Mouse (Mus musculus) liver, adult 2 months (tissue): ENCODE results near the gene Itsn1. TPM values are rescaled to one million over a fixed set of nuclear protein-coding genes. Genes with fewer than 3 reads are reported as not detected.

Experiments
- DNase-seq: peaks from one replicate; pipeline ENCODE4 v3.0.0-alpha.2; 2011; ENCODE audit warnings: low read depth, low spot score; ENCODE audit errors: extremely low read depth
- H3K27ac ChIP-seq: fragments of 200-500 bp; replicated peaks from 2 replicates; pipeline ENCODE4 v1.5.1; 2012; ENCODE audit warnings: low read depth, mild to moderate bottlenecking, control low read depth, inconsistent platforms, low read length; ENCODE audit not compliant: insufficient read depth
- H3K27me3 ChIP-seq: fragments of 200-500 bp; 2 replicates; pipeline ENCODE4 v1.6.1; 2012; ENCODE audit warnings: mild to moderate bottlenecking, moderate library complexity, low read length, inconsistent platforms; ENCODE audit not compliant: control insufficient read depth, insufficient read depth
- H3K36me3 ChIP-seq: fragments of 200-500 bp; 2 replicates; pipeline ENCODE4 v1.6.1; 2012; ENCODE audit warnings: low read length, inconsistent platforms; ENCODE audit not compliant: control insufficient read depth, insufficient read depth
- H3K4me1 ChIP-seq: fragments of 200-500 bp; 2 replicates; pipeline ENCODE4 v1.6.1; 2011; ENCODE audit warnings: low read length; ENCODE audit not compliant: control insufficient read depth, insufficient read depth
- H3K4me3 ChIP-seq: fragments of 200-500 bp; 2 replicates; pipeline ENCODE4 v1.5.1; 2011; ENCODE audit warnings: low read depth, mild to moderate bottlenecking, control low read depth, low read length, moderate library complexity; ENCODE audit not compliant: insufficient read depth
- H3K79me2 ChIP-seq: fragments of 200-500 bp; 2 replicates; pipeline ENCODE4 v1.6.1; 2012; ENCODE audit warnings: inconsistent platforms, mild to moderate bottlenecking, low read length, moderate library complexity; ENCODE audit not compliant: control insufficient read depth, insufficient read depth
- H3K9ac ChIP-seq: fragments of 200-500 bp; 2 replicates; pipeline ENCODE4 v1.6.1; 2012; ENCODE audit warnings: low read depth, mild to moderate bottlenecking, control low read depth, inconsistent platforms, low read length
- CTCF ChIP-seq: fragments of 200-500 bp; IDR thresholded peaks from 2 replicates; pipeline ENCODE4 v1.5.1; 2011; ENCODE audit warnings: low read depth, low read length, control low read depth
- POLR2A ChIP-seq: fragments of 200-500 bp; IDR thresholded peaks from 2 replicates; pipeline ENCODE4 v1.6.1; 2011; ENCODE audit warnings: low read length, control low read depth; ENCODE audit not compliant: insufficient read depth; ENCODE audit errors: extremely low read depth
- WGBS: fragments of 180-500 bp; shearing (Covaris S2); methylation state at CpG from one replicate; pipeline ENCODE4 v1.1.7; 2018; 5-methylcytosine and 5-hydroxymethylcytosine counted together
- polyA plus RNA-seq: library from polyadenylated mRNA; depleted of rRNA; stranded (reverse); fragments of >200 nt; gene quantifications from 2 replicates; pipeline ENCODE4 v1.2.3, GENCODE M21; 2012
- total RNA-seq: library from RNA; depleted of rRNA; stranded (reverse); fragments of >200 nt; gene quantifications from 2 replicates; pipeline ENCODE4 v1.2.3, GENCODE M21; 2014

The Itsn1 gene
- total and polyA plus RNA-seq, 2 experiments = 13.6 to 16.3 TPM

GRCm38 (mm10) chr16:91947093-91947492 lies 218.0 kb downstream of the Itsn1 start:
- no peak overlapping the region for H3K27ac ChIP-seq
- H3K4me3 ChIP-seq = no peak overlapping the region
- no peaks in the 10 kb centered on the region for H3K4me1 ChIP-seq
- no peak for DNase-seq
- no peaks in the 10 kb centered on the region for H3K36me3 ChIP-seq
- WGBS = 82% methylated on average over 11 of the region's 11 CpGs
- no peaks in the 10 kb centered on the region for H3K79me2 ChIP-seq
- no peak overlapping the region for H3K9ac ChIP-seq
- H3K27me3 ChIP-seq = no peaks in the 10 kb centered on the region
- TF ChIP-seq CTCF (no peak), POLR2A (no peak)

DNA sequence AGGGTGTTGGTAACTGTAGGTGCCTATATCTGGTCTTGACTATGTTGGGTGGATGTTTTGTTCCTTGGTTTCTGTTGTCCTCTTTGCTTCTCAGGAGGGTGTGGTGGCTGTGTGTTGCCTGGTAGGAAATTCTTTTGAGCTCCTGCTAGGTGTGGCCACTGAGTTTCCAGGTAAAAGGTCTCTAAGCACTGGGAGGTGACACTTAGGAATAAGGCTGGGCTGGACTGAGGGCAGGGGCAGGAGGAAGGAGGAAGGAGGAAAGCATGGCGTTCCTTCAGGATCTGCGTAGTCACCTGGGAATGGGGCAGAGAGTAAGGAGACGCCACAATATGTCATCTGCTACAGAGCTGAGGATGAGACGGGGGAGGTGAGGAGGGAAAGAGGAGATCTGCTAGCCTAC lies 224.9 kb downstream of the Itsn1 start:
- no peaks in the 10 kb centered on the region for H3K36me3 ChIP-seq
- H3K27me3 ChIP-seq = no peaks in the 10 kb centered on the region
- no peak overlapping the region for H3K9ac ChIP-seq
- H3K27ac ChIP-seq = no peak overlapping the region
- TF ChIP-seq POLR2A (no peak), CTCF (no peak)
- H3K4me1 ChIP-seq = no peaks in the 10 kb centered on the region
- DNase-seq = no peak
- WGBS = 92% methylated on average over 4 of the region's 4 CpGs
- no peaks in the 10 kb centered on the region for H3K79me2 ChIP-seq
- H3K4me3 ChIP-seq = no peak overlapping the region

GRCm38 (mm10) chr16:91954766-91955165 lies 225.7 kb downstream of the Itsn1 start:
- 85% methylated on average over 8 of the region's 8 CpGs for WGBS
- H3K9ac ChIP-seq = no peak overlapping the region
- no peak overlapping the region for H3K27ac ChIP-seq

DNA sequence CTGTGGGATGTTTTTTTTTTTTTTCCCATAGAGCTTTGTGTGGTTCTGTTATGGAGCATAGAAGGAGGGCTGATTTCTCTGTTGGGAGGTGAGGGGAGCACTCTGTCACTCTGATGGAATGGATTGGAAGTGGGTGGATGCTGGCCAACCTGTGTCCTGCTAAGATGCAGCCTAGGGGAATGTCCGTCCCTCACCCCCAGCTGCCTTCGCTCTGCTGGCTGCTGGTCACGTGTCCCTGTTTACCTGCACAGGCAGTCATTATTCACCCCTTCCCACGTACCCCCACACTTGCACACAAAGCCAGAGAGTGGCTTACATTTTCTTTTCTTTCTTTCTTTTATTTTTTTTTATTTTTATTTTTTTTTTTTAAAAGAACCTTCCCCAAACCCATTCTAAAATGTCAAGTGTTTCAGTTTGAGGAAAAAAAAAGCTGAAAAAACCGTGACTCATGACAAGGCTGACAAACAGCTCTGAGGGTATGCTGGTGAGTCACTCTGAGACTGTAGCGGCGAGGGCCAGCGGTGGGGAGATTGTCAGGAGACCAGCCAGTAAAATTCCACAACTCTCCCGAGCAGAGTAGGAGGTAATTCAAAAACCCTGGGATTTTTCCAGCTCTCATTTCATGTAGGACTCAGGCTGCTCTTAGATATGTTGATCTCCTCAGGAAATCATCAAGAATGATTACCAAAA lies 233.3 kb downstream of the Itsn1 start:
- Histone ChIP-seq H3K4me3 (no peak overlapping the region), H3K27ac (no peak overlapping the region), H3K27me3 (no peaks in the 10 kb centered on the region), H3K36me3 (no peaks in the 10 kb centered on the region), H3K4me1 (no peaks in the 10 kb centered on the region), H3K9ac (no peak overlapping the region), H3K79me2 (no peaks in the 10 kb centered on the region)
- 33% methylated on average over 9 of the region's 9 CpGs for WGBS
- no peak for DNase-seq
- TF ChIP-seq POLR2A = no peak
- TF ChIP-seq CTCF = no peak

More at GRCm38 (mm10) chr16:91954766-91955165, 225.7 kb downstream of the Itsn1 start:
- TF ChIP-seq CTCF (peak; percentile 18; the same call in 1 of the 2 replicates), POLR2A (no peak)
- Histone ChIP-seq H3K36me3 (no peaks in the 10 kb centered on the region), H3K4me1 (no peaks in the 10 kb centered on the region), H3K27me3 (no peaks in the 10 kb centered on the region), H3K4me3 (no peak overlapping the region), H3K79me2 (no peaks in the 10 kb centered on the region)
- no peak for DNase-seq

- TF ChIP-seq POLR2A (no peak), CTCF (no peak)
- 67% methylated on average over 14 of the region's 14 CpGs for WGBS
Observed at GRCm38 (mm10) chr16:91962894-91963555, 233.9 kb downstream of the Itsn1 start.

GRCm38 (mm10) chr16:91963556-91963900 lies 234.4 kb downstream of the Itsn1 start:
- H3K79me2 ChIP-seq = no peaks in the 10 kb centered on the region

More at GRCm38 (mm10) chr16:91962894-91963555, 233.9 kb downstream of the Itsn1 start:
- Histone ChIP-seq H3K4me3 (no peak overlapping the region), H3K9ac (no peak overlapping the region), H3K36me3 (no peaks in the 10 kb centered on the region), H3K27me3 (no peaks in the 10 kb centered on the region), H3K79me2 (no peaks in the 10 kb centered on the region), H3K27ac (no peak overlapping the region), H3K4me1 (no peaks in the 10 kb centered on the region)
- DNase-seq = no peak

More at GRCm38 (mm10) chr16:91963556-91963900, 234.4 kb downstream of the Itsn1 start:
- no peak overlapping the region for H3K27ac ChIP-seq
- H3K4me1 ChIP-seq = no peaks in the 10 kb centered on the region
- H3K4me3 ChIP-seq = no peak overlapping the region
- no peak for TF ChIP-seq POLR2A
- TF ChIP-seq CTCF = no peak
- no peaks in the 10 kb centered on the region for H3K36me3 ChIP-seq
- DNase-seq = no peak
- WGBS = 91% methylated on average over 3 of the region's 3 CpGs
- H3K9ac ChIP-seq = no peak overlapping the region
- H3K27me3 ChIP-seq = no peaks in the 10 kb centered on the region
